Mouse (Mus musculus) heart, embryonic 16.5 days (tissue): ENCODE data around the gene Akap13. TPM values are rescaled to one million over a fixed set of nuclear protein-coding genes. Genes with fewer than 3 reads are reported as not detected.

Experiments
- ATAC-seq: fragments of 200-750 bp; cut with Nextera tagmentation; replicated peaks from 2 replicates; pipeline ENCODE4 v1.8.0; 2017; ENCODE audit warnings: moderate number of reproducible peaks; ENCODE audit not compliant: insufficient read depth, low FRiP score; ENCODE audit errors: extremely low read depth
- H3K27ac ChIP-seq: fragments of 300-500 bp; sonication (generic); 2 replicates; pipeline ENCODE4 v1.5.1; 2014; ENCODE audit warnings: mild to moderate bottlenecking, low read length, control low read depth, moderate library complexity
- H3K27me3 ChIP-seq: fragments of 300-500 bp; sonication (generic); 2 replicates; pipeline ENCODE4 v1.6.1; 2014; ENCODE audit warnings: low read length, mixed read lengths; ENCODE audit not compliant: control insufficient read depth, insufficient read depth
- H3K36me3 ChIP-seq: fragments of 300-500 bp; sonication (generic); 2 replicates; pipeline ENCODE4 v1.6.1; 2014; ENCODE audit not compliant: control insufficient read depth, insufficient read depth
- H3K4me1 ChIP-seq: fragments of 300-500 bp; sonication (generic); 2 replicates; pipeline ENCODE4 v1.6.1; 2014; ENCODE audit warnings: low read length, mixed read lengths; ENCODE audit not compliant: control insufficient read depth, insufficient read depth
- H3K4me2 ChIP-seq: fragments of 300-500 bp; sonication (generic); 2 replicates; pipeline ENCODE4 v1.6.1; 2014; ENCODE audit warnings: low read depth, mild to moderate bottlenecking, control low read depth, low read length
- H3K4me3 ChIP-seq: fragments of 300-500 bp; sonication (generic); 2 replicates; pipeline ENCODE4 v1.5.1; 2014; ENCODE audit warnings: mild to moderate bottlenecking, control low read depth, low read length
- H3K9ac ChIP-seq: fragments of 300-500 bp; sonication (generic); 2 replicates; pipeline ENCODE4 v1.6.1; 2014; ENCODE audit warnings: low read length, control low read depth
- H3K9me3 ChIP-seq: fragments of 300-500 bp; sonication (generic); replicated peaks from 2 replicates; pipeline ENCODE4 v1.6.1; 2016; ENCODE audit warnings: low read length; ENCODE audit not compliant: control insufficient read depth
- WGBS: fragments of 180-500 bp; shearing (Covaris S2); extraction: QIAGEN DNeasy Blood & Tissue Kit; methylation state at CpG from one replicate; pipeline ENCODE4 v1.1.7; 2014; 5-methylcytosine and 5-hydroxymethylcytosine counted together
- polyA plus RNA-seq: library from polyadenylated mRNA; unstranded; fragments of >200 nt; fragmentation: Nextera tagmentation; extraction: Ambion mirVana; gene quantifications from 2 replicates; pipeline ENCODE4 v1.2.1, GENCODE M21; 2015

Akap13 gene
- polyA plus RNA-seq, 1 experiment from 2014 or later, result 47.3 TPM

DNA sequence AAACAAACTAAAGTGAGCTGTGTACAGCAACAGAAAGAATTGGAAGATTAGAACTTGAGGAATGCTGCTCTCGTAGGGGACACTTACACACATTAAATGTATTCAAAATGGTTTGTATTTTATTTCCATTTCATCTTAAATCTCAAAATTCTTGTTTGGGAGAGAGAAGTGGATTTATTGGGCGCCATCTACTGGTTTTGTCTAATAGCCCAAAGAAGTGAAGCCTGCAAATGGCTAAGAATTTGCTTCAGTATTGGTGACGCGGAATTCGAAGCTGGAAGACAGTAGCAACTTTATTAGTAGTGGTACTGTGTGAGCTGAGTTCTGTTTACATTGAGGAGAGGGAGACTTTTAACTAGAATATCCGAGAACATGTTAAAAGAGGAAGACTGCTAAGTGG, 100.6 kb downstream of the Akap13 start:
- peaks cover 40% of the 10 kb centered on the region for H3K4me1 ChIP-seq
- no peaks in the 10 kb centered on the region for H3K36me3 ChIP-seq
- H3K27me3 ChIP-seq, result no peaks in the 10 kb centered on the region
- H3K4me2 ChIP-seq, result no peak overlapping the region
- 53% methylated on average over 6 of the region's 6 CpGs for WGBS
- no peak overlapping the region for H3K4me3 ChIP-seq
- H3K27ac ChIP-seq, result no peak overlapping the region
- H3K9me3 ChIP-seq, result no peaks in the 10 kb centered on the region
- H3K9ac ChIP-seq, result no peak overlapping the region
- ATAC-seq, result no peak

- Histone ChIP-seq H3K27me3 (no peaks in the 10 kb centered on the region), H3K4me2 (no peak overlapping the region), H3K9ac (no peak overlapping the region), H3K4me1 (peaks cover 26% of the 10 kb centered on the region), H3K9me3 (no peaks in the 10 kb centered on the region), H3K27ac (no peak overlapping the region), H3K4me3 (no peak overlapping the region), H3K36me3 (no peaks in the 10 kb centered on the region)
- 84% methylated on average over 1 of the region's 1 CpGs for WGBS
- ATAC-seq, result no peak
Measured at GRCm38 (mm10) chr7:75558225-75558624, 102.9 kb downstream of the Akap13 start.

- no peaks in the 10 kb centered on the region for H3K36me3 ChIP-seq
- H3K4me3 ChIP-seq, result no peak overlapping the region
- no peak overlapping the region for H3K9ac ChIP-seq
- H3K4me1 ChIP-seq, result peaks cover 24% of the 10 kb centered on the region
- H3K27ac ChIP-seq, result no peak overlapping the region
- H3K27me3 ChIP-seq, result no peaks in the 10 kb centered on the region
- H3K9me3 ChIP-seq, result no peaks in the 10 kb centered on the region
- no peak; the same call in 1 of the 2 replicates for ATAC-seq
- WGBS, result 27% methylated on average over 4 of the region's 4 CpGs
- H3K4me2 ChIP-seq, result no peak overlapping the region
Measured at GRCm38 (mm10) chr7:75559119-75559518, 103.8 kb downstream of the Akap13 start.

- H3K9ac ChIP-seq, result no peak overlapping the region
- no peaks in the 10 kb centered on the region for H3K9me3 ChIP-seq
- peaks cover 19% of the 10 kb centered on the region for H3K4me1 ChIP-seq
- H3K36me3 ChIP-seq, result no peaks in the 10 kb centered on the region
- 80% methylated on average over 4 of the region's 4 CpGs for WGBS
- H3K27me3 ChIP-seq, result no peaks in the 10 kb centered on the region
- no peak overlapping the region for H3K27ac ChIP-seq
- ATAC-seq, result no peak
- H3K4me2 ChIP-seq, result no peak overlapping the region
- H3K4me3 ChIP-seq, result no peak overlapping the region
Measured at GRCm38 (mm10) chr7:75559915-75560314, 104.6 kb downstream of the Akap13 start.

- Histone ChIP-seq H3K4me2 (no peak overlapping the region), H3K9ac (no peak overlapping the region)
- ATAC-seq, result no peak
Measured at GRCm38 (mm10) chr7:75560566-75560965, 105.2 kb downstream of the Akap13 start.

GRCm38 (mm10) chr7:75561134-75561533, 105.8 kb downstream of the Akap13 start:
- peaks cover 15% of the 10 kb centered on the region for H3K4me1 ChIP-seq
- no peak overlapping the region for H3K27ac ChIP-seq
- WGBS, result 91% methylated on average over 1 of the region's 1 CpGs
- no peak overlapping the region for H3K4me3 ChIP-seq
- H3K9ac ChIP-seq, result no peak overlapping the region
- no peak for ATAC-seq
- H3K9me3 ChIP-seq, result no peaks in the 10 kb centered on the region
- no peak overlapping the region for H3K4me2 ChIP-seq
- no peaks in the 10 kb centered on the region for H3K36me3 ChIP-seq
- no peaks in the 10 kb centered on the region for H3K27me3 ChIP-seq

More at GRCm38 (mm10) chr7:75560566-75560965, 105.2 kb downstream of the Akap13 start:
- H3K4me1 ChIP-seq, result peaks cover 15% of the 10 kb centered on the region
- H3K36me3 ChIP-seq, result no peaks in the 10 kb centered on the region
- H3K4me3 ChIP-seq, result no peak overlapping the region
- H3K27me3 ChIP-seq, result no peaks in the 10 kb centered on the region
- no peak overlapping the region for H3K27ac ChIP-seq
- WGBS, result 87% methylated on average over 2 of the region's 2 CpGs
- H3K9me3 ChIP-seq, result no peaks in the 10 kb centered on the region

DNA sequence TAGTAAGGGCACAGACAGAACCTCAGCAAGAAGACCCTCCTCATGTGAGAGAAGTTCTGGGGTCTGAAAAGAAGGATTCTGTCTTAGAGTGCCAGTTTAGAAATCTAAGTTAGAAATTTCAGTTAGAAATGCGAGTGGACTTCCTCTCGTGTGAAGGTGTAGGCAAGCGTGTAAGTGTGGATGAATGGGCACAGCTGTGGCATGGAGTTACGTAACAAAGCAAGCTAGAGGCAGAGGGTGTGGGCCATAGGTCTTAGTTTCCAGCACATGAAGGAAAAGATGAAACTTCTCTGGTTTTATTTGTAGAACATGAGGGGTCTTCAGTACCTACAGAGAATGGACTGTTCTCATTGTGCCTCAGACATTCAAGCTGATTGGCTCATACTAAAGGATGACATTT, 112.9 kb downstream of the Akap13 start:
- Histone ChIP-seq H3K4me2 (no peak overlapping the region), H3K36me3 (no peaks in the 10 kb centered on the region), H3K4me1 (peaks cover 15% of the 10 kb centered on the region), H3K27ac (no peak overlapping the region), H3K4me3 (no peak overlapping the region), H3K9ac (no peak overlapping the region), H3K27me3 (no peaks in the 10 kb centered on the region), H3K9me3 (no peaks in the 10 kb centered on the region)
- no peak for ATAC-seq
- 86% methylated on average over 4 of the region's 4 CpGs for WGBS

- no peak overlapping the region for H3K27ac ChIP-seq
- H3K4me3 ChIP-seq, result no peak overlapping the region
- no peaks in the 10 kb centered on the region for H3K9me3 ChIP-seq
- H3K27me3 ChIP-seq, result no peaks in the 10 kb centered on the region
- H3K9ac ChIP-seq, result no peak overlapping the region
- ATAC-seq, result no peak
- H3K36me3 ChIP-seq, result no peaks in the 10 kb centered on the region
- peaks cover 15% of the 10 kb centered on the region for H3K4me1 ChIP-seq
- no peak overlapping the region for H3K4me2 ChIP-seq
Measured at GRCm38 (mm10) chr7:75568883-75569282, 113.5 kb downstream of the Akap13 start.

- 93% methylated on average over 3 of the region's 3 CpGs for WGBS
- Histone ChIP-seq H3K27ac (no peak overlapping the region), H3K27me3 (no peaks in the 10 kb centered on the region), H3K4me2 (no peak overlapping the region), H3K4me3 (no peak overlapping the region), H3K4me1 (peaks cover 23% of the 10 kb centered on the region), H3K36me3 (no peaks in the 10 kb centered on the region), H3K9me3 (no peaks in the 10 kb centered on the region), H3K9ac (no peak overlapping the region)
- ATAC-seq, result no peak
Measured at GRCm38 (mm10) chr7:75570218-75570617, 114.9 kb downstream of the Akap13 start.

GRCm38 (mm10) chr7:75571078-75571477, 115.7 kb downstream of the Akap13 start:
- H3K4me2 ChIP-seq, result no peak overlapping the region
- H3K4me1 ChIP-seq, result peaks cover 31% of the 10 kb centered on the region
- no peak for ATAC-seq
- H3K27me3 ChIP-seq, result no peaks in the 10 kb centered on the region
- WGBS, result 54% methylated on average over 2 of the region's 2 CpGs
- H3K9me3 ChIP-seq, result no peaks in the 10 kb centered on the region
- H3K36me3 ChIP-seq, result no peaks in the 10 kb centered on the region
- H3K4me3 ChIP-seq, result no peak overlapping the region
- peak overlapping the region; percentile 60 for H3K27ac ChIP-seq
- H3K9ac ChIP-seq, result no peak overlapping the region
